Mouse (Mus musculus) liver, embryonic 13.5 days (tissue): Measurements from ENCODE around the gene Slitrk3. TPM values are rescaled to one million over a fixed set of nuclear protein-coding genes. Genes with fewer than 3 reads are reported as not detected.

Experiments used
- ATAC-seq: fragments of 200-750 bp; cut with Nextera tagmentation; 2 replicates; pipeline ENCODE4 v1.8.0; 2017; ENCODE audit warnings: low read depth, mild to moderate bottlenecking, moderate number of reproducible peaks, moderate library complexity
- DNase-seq: peaks from one replicate; pipeline ENCODE4 v3.0.0; 2022
- H3K27ac ChIP-seq: fragments of 300-500 bp; sonication (generic); 2 replicates; pipeline ENCODE4 v1.5.1; 2015; ENCODE audit warnings: moderate library complexity, mild to moderate bottlenecking, inconsistent platforms
- H3K27me3 ChIP-seq: fragments of 300-500 bp; sonication (generic); 2 replicates; pipeline ENCODE4 v1.6.1; 2015; ENCODE audit warnings: mild to moderate bottlenecking, inconsistent platforms
- H3K36me3 ChIP-seq: fragments of 300-500 bp; sonication (generic); 2 replicates; pipeline ENCODE4 v1.6.1; 2015; ENCODE audit warnings: mild to moderate bottlenecking, inconsistent platforms
- H3K4me1 ChIP-seq: fragments of 300-500 bp; sonication (generic); replicated peaks from 2 replicates; pipeline ENCODE4 v1.6.1; 2015; ENCODE audit warnings: inconsistent platforms
- H3K4me2 ChIP-seq: fragments of 300-500 bp; sonication (generic); 2 replicates; pipeline ENCODE4 v1.6.1; 2015; ENCODE audit warnings: inconsistent platforms, mild to moderate bottlenecking, moderate library complexity
- H3K4me3 ChIP-seq: fragments of 300-500 bp; sonication (generic); replicated peaks from 2 replicates; pipeline ENCODE4 v1.5.1; 2015; ENCODE audit warnings: mild to moderate bottlenecking, inconsistent platforms
- H3K9ac ChIP-seq: fragments of 300-500 bp; sonication (generic); 2 replicates; pipeline ENCODE4 v1.6.1; 2015; ENCODE audit warnings: mild to moderate bottlenecking, inconsistent platforms
- H3K9me3 ChIP-seq: fragments of 300-500 bp; sonication (generic); replicated peaks from 2 replicates; pipeline ENCODE4 v1.6.1; 2016; ENCODE audit warnings: inconsistent platforms
- WGBS: fragments of 180-500 bp; shearing (Covaris S2); methylation state at CpG from one replicate; pipeline ENCODE4 v1.1.7; 2015; ENCODE audit not compliant: insufficient replicate concordance; 5-methylcytosine and 5-hydroxymethylcytosine counted together
- polyA plus RNA-seq: library from polyadenylated mRNA; unstranded; fragments of >200 nt; fragmentation: Nextera tagmentation; extraction: Ambion mirVana; gene quantifications from 2 replicates; pipeline ENCODE4 v1.2.1, GENCODE M21; 2015

Gene Slitrk3
- polyA plus RNA-seq, 1 experiment from 2014 or later, result not detected

DNA sequence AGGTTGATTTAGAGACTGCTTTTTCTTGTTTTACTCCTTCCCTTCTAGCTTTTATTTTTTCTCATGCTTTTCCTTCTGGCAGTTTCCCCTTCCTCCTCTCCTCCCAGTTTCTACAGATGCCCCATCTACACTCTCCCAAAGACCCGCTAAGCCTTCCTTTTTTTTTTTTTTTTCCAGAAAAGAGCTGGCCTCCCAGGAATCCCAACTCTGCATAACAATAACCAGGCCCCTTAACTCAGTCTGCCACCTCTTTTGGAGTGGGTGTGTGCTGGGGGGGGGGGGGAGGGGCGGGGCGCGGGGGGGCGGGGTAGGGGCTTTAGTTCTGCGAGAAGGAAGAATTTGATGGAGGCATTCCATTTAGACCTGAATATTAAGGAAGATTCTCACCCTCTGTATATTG is 51.6 kb downstream of the Slitrk3 start:
- H3K9me3 ChIP-seq, result no peaks in the 10 kb centered on the region
- H3K4me2 ChIP-seq, result no peak overlapping the region
- H3K36me3 ChIP-seq, result no peaks in the 10 kb centered on the region
- DNase-seq, result no peak
- no peaks in the 10 kb centered on the region for H3K4me1 ChIP-seq
- H3K27me3 ChIP-seq, result no peaks in the 10 kb centered on the region
- no peak for ATAC-seq
- 12% methylated on average over 6 of the region's 6 CpGs for WGBS
- H3K4me3 ChIP-seq, result no peak overlapping the region
- no peak overlapping the region for H3K9ac ChIP-seq
- no peak overlapping the region for H3K27ac ChIP-seq

DNA sequence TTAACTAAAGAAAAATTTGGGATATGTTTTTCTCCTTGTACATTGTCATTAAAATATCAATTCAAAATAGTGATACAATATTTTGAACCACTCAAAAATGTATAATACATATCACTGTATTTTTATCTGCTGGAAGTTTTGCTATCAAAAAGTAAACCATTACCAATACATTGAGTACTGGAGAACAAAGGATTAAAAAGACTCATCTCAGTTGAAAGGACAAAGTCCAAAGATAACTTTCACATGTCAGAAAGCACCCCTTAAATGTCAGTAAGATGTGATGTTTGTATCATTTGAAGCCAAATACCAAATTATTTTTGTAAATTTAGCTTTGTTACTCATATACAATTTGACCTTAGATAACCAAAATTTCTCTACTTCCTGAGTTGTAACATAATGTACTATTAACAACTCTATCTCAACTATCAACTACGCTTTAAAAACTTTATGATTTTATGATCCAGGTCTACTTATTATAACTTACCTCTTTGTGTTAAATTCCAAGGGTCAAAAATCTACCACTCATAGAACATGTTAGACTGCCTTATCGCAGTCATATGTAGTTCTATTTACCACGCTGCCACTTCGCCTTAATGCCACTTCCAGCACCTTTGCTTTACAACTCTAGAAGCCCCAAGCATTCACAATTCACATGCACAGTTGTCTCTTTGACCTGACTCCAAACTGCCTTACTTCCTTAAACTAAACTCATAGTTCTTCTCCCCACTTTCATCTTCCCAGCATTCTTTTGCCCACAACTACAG is 54.5 kb downstream of the Slitrk3 start:
- Histone ChIP-seq H3K27me3 (no peaks in the 10 kb centered on the region), H3K9me3 (no peaks in the 10 kb centered on the region), H3K27ac (no peak overlapping the region), H3K4me2 (no peak overlapping the region), H3K4me3 (no peak overlapping the region), H3K36me3 (no peaks in the 10 kb centered on the region), H3K4me1 (no peaks in the 10 kb centered on the region), H3K9ac (no peak overlapping the region)
- no peak for ATAC-seq
- 76% methylated on average over 4 of the region's 4 CpGs for WGBS
- no peak for DNase-seq

DNA sequence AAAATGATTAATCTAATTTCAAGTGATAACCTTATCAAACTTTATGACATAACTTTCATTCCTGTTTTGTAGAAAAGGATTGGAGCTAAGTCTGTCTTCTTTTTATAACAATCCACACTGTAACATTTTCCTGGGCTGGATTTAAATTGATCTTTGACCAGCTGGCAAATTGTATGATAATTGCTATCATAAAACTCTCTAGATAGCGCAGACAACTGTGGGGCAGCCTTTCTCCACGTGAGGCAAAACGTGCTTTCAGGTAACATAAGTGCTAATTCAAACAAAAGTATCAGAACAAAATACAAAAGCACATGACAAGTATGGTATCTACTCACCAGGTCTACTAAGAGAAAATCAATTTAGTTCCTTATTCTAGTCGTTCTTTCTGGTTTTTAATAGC is 60.1 kb downstream of the Slitrk3 start:
- no peaks in the 10 kb centered on the region for H3K9me3 ChIP-seq
- no peak for ATAC-seq
- H3K27ac ChIP-seq, result no peak overlapping the region
- no peak overlapping the region for H3K9ac ChIP-seq
- H3K4me3 ChIP-seq, result no peak overlapping the region
- H3K4me2 ChIP-seq, result no peak overlapping the region
- no peaks in the 10 kb centered on the region for H3K27me3 ChIP-seq
- no peaks in the 10 kb centered on the region for H3K4me1 ChIP-seq
- DNase-seq, result no peak
- no peaks in the 10 kb centered on the region for H3K36me3 ChIP-seq
- 57% methylated on average over 4 of the region's 4 CpGs for WGBS

Other genes with a start within 250 kb of the Slitrk3 start
- not detected in 2 replicates for gene Sis, start 89.9 kb downstream of the Slitrk3 start, polyA plus RNA-seq